Mouse (Mus musculus): ENCODE results near the gene Tab3. TPM values are rescaled to one million over a fixed set of nuclear protein-coding genes. Genes with fewer than 3 reads are reported as not detected.

Gene Tab3
- polyA plus RNA-seq (2016; fragmentation: Nextera tagmentation; extraction: Ambion mirVana): 3.3 and 5.3 TPM in 2 replicates

GRCm38 (mm10) chrX:85573532-85574181, at the start of gene Tab3:
Gene Tab3 (plus strand): TSS chrX:85574022.
- peak; percentile 94 for DNase-seq (ENCODE audit: low spot score)
- Histone ChIP-seq H3K27me3 (replicated peaks; ENCODE audit: low read depth, poor library complexity, severe bottlenecking) (peaks cover 33% of the 10 kb centered on the region), H3K27ac (replicated peaks) (peak within 1 kb of the TSS; percentile 88), H3K9me3 (no peaks in the 10 kb centered on the region), H3K4me1 (no peaks in the 10 kb centered on the region), H3K36me3 (replicated peaks) (no peaks in the 10 kb centered on the region), H3K4me3 (peak within 1 kb of the TSS; percentile 74)
- 33% methylated on average over 58 of the region's 64 CpGs for WGBS

- H3K9me3 ChIP-seq: no peaks in the 10 kb centered on the region
Observed at GRCm38 (mm10) chrX:85525545-85525944, 48.3 kb upstream of the Tab3 start.

GRCm38 (mm10) chrX:85526263-85527019, 47.4 kb upstream of the Tab3 start:
- Histone ChIP-seq H3K27ac (replicated peaks) (no peak overlapping the region), H3K9me3 (no peaks in the 10 kb centered on the region), H3K4me3 (no peak overlapping the region), H3K36me3 (replicated peaks) (no peaks in the 10 kb centered on the region), H3K4me1 (no peaks in the 10 kb centered on the region), H3K27me3 (replicated peaks; ENCODE audit: low read depth, poor library complexity, severe bottlenecking) (no peaks in the 10 kb centered on the region)
- WGBS: 76% methylated on average over 5 of the region's 5 CpGs
- no peak for DNase-seq (ENCODE audit: low spot score)

More at GRCm38 (mm10) chrX:85525545-85525944, 48.3 kb upstream of the Tab3 start:
- WGBS: 60% methylated on average over 1 of the region's 1 CpGs
- H3K36me3 ChIP-seq (replicated peaks): no peaks in the 10 kb centered on the region
- H3K4me3 ChIP-seq: no peak overlapping the region
- H3K4me1 ChIP-seq: no peaks in the 10 kb centered on the region
- DNase-seq (ENCODE audit: low spot score): no peak
- H3K27me3 ChIP-seq (replicated peaks; ENCODE audit: low read depth, poor library complexity, severe bottlenecking): no peaks in the 10 kb centered on the region
- no peak overlapping the region for H3K27ac ChIP-seq (replicated peaks)

GRCm38 (mm10) chrX:85558931-85559330, 14.9 kb upstream of the Tab3 start:
- Histone ChIP-seq H3K4me1 (no peaks in the 10 kb centered on the region), H3K27me3 (replicated peaks; ENCODE audit: low read depth, poor library complexity, severe bottlenecking) (peaks cover 6% of the 10 kb centered on the region; the same call in 1 of the 2 replicates), H3K4me3 (no peak overlapping the region), H3K9me3 (no peaks in the 10 kb centered on the region), H3K27ac (replicated peaks) (no peak overlapping the region), H3K36me3 (replicated peaks) (no peaks in the 10 kb centered on the region)
- no peak for DNase-seq (ENCODE audit: low spot score)
- WGBS: 68% methylated on average over 2 of the region's 2 CpGs

GRCm38 (mm10) chrX:85566256-85566655, 7.6 kb upstream of the Tab3 start:
- Histone ChIP-seq H3K27me3 (replicated peaks; ENCODE audit: low read depth, poor library complexity, severe bottlenecking) (peaks cover 24% of the 10 kb centered on the region; the same call in 1 of the 2 replicates), H3K36me3 (replicated peaks) (no peaks in the 10 kb centered on the region), H3K27ac (replicated peaks) (no peak overlapping the region), H3K4me1 (no peaks in the 10 kb centered on the region), H3K4me3 (no peak overlapping the region), H3K9me3 (no peaks in the 10 kb centered on the region)
- WGBS: 76% methylated on average over 4 of the region's 4 CpGs
- no peak for DNase-seq (ENCODE audit: low spot score)

GRCm38 (mm10) chrX:85574182-85574541, 340 bp downstream of the Tab3 start:
- Histone ChIP-seq H3K9me3 (no peaks in the 10 kb centered on the region), H3K27ac (replicated peaks) (peak overlapping the region; percentile 88), H3K4me3 (peak overlapping the region; percentile 74), H3K36me3 (replicated peaks) (no peaks in the 10 kb centered on the region), H3K27me3 (replicated peaks; ENCODE audit: low read depth, poor library complexity, severe bottlenecking) (peaks cover 29% of the 10 kb centered on the region), H3K4me1 (no peaks in the 10 kb centered on the region)
- 17% methylated on average over 31 of the region's 34 CpGs for WGBS
- DNase-seq (ENCODE audit: low spot score): peak; percentile 58

- no peak for DNase-seq (ENCODE audit: low spot score)
- H3K4me1 ChIP-seq: no peaks in the 10 kb centered on the region
- H3K9me3 ChIP-seq: no peaks in the 10 kb centered on the region
- peaks cover 21% of the 10 kb centered on the region for H3K27me3 ChIP-seq (replicated peaks; ENCODE audit: low read depth, poor library complexity, severe bottlenecking)
- no peak overlapping the region for H3K4me3 ChIP-seq
- 58% methylated on average over 6 of the region's 6 CpGs for WGBS
- H3K27ac ChIP-seq (replicated peaks): no peak overlapping the region
- no peaks in the 10 kb centered on the region for H3K36me3 ChIP-seq (replicated peaks)
Observed at GRCm38 (mm10) chrX:85576310-85576709, 2.5 kb downstream of the Tab3 start.

GRCm38 (mm10) chrX:85580768-85581167, 6.9 kb downstream of the Tab3 start:
- Histone ChIP-seq H3K9me3 (no peaks in the 10 kb centered on the region), H3K27me3 (replicated peaks; ENCODE audit: low read depth, poor library complexity, severe bottlenecking) (0 out of 2 replicates have a peak, but pooled peaks cover 4% of the 10 kb centered on the region), H3K36me3 (replicated peaks) (no peaks in the 10 kb centered on the region), H3K27ac (replicated peaks) (no peak overlapping the region), H3K4me3 (no peak overlapping the region), H3K4me1 (no peaks in the 10 kb centered on the region)
- no peak for DNase-seq (ENCODE audit: low spot score)
- 62% methylated on average over 2 of the region's 2 CpGs for WGBS

- 88% methylated on average over 1 of the region's 1 CpGs for WGBS
- Histone ChIP-seq H3K4me1 (no peaks in the 10 kb centered on the region), H3K27me3 (replicated peaks; ENCODE audit: low read depth, poor library complexity, severe bottlenecking) (0 out of 2 replicates have a peak, but pooled peaks cover 4% of the 10 kb centered on the region), H3K4me3 (no peak overlapping the region), H3K27ac (replicated peaks) (no peak overlapping the region), H3K9me3 (no peaks in the 10 kb centered on the region), H3K36me3 (replicated peaks) (no peaks in the 10 kb centered on the region)
- DNase-seq (ENCODE audit: low spot score): no peak
Observed at GRCm38 (mm10) chrX:85582517-85582916, 8.7 kb downstream of the Tab3 start.

- H3K9me3 ChIP-seq: no peaks in the 10 kb centered on the region
- no peak overlapping the region for H3K27ac ChIP-seq (replicated peaks)
- H3K4me1 ChIP-seq: no peaks in the 10 kb centered on the region
- DNase-seq (ENCODE audit: low spot score): no peak
- 0 out of 2 replicates have a peak, but pooled peaks cover 4% of the 10 kb centered on the region for H3K27me3 ChIP-seq (replicated peaks; ENCODE audit: low read depth, poor library complexity, severe bottlenecking)
- H3K4me3 ChIP-seq: no peak overlapping the region
- no peaks in the 10 kb centered on the region for H3K36me3 ChIP-seq (replicated peaks)
Observed at GRCm38 (mm10) chrX:85585575-85585974, 11.8 kb downstream of the Tab3 start.

- H3K36me3 ChIP-seq (replicated peaks): peaks cover 10% of the 10 kb centered on the region
- no peak overlapping the region for H3K27ac ChIP-seq (replicated peaks)
- H3K4me1 ChIP-seq: no peaks in the 10 kb centered on the region
- no peak for DNase-seq (ENCODE audit: low spot score)
- WGBS: 93% methylated on average over 2 of the region's 2 CpGs
- no peaks in the 10 kb centered on the region for H3K9me3 ChIP-seq
- no peak overlapping the region for H3K4me3 ChIP-seq
- no peaks in the 10 kb centered on the region for H3K27me3 ChIP-seq (replicated peaks; ENCODE audit: low read depth, poor library complexity, severe bottlenecking)
Observed at GRCm38 (mm10) chrX:85614701-85615100, 40.9 kb downstream of the Tab3 start.

GRCm38 (mm10) chrX:85646204-85646777, 72.5 kb downstream of the Tab3 start:
- Histone ChIP-seq H3K27ac (replicated peaks) (no peak overlapping the region), H3K36me3 (replicated peaks) (no peaks in the 10 kb centered on the region), H3K9me3 (no peaks in the 10 kb centered on the region), H3K27me3 (replicated peaks; ENCODE audit: low read depth, poor library complexity, severe bottlenecking) (no peaks in the 10 kb centered on the region), H3K4me3 (no peak overlapping the region), H3K4me1 (no peaks in the 10 kb centered on the region)
- DNase-seq (ENCODE audit: low spot score): no peak
- 48% methylated on average over 8 of the region's 8 CpGs for WGBS

- H3K27me3 ChIP-seq (replicated peaks; ENCODE audit: low read depth, poor library complexity, severe bottlenecking): no peaks in the 10 kb centered on the region
- H3K36me3 ChIP-seq (replicated peaks): no peaks in the 10 kb centered on the region
- no peaks in the 10 kb centered on the region for H3K4me1 ChIP-seq
- H3K27ac ChIP-seq (replicated peaks): no peak overlapping the region
- H3K9me3 ChIP-seq: no peaks in the 10 kb centered on the region
- WGBS: 20% methylated on average over 7 of the region's 7 CpGs
- H3K4me3 ChIP-seq: no peak overlapping the region
- DNase-seq (ENCODE audit: low spot score): peak; percentile 32
Observed at GRCm38 (mm10) chrX:85676808-85677207, 103.0 kb downstream of the Tab3 start.

Measured in embryonic facial prominence, embryonic 10.5 days (tissue).